Mouse (Mus musculus) liver, embryonic 14.5 days (tissue): Measurements from ENCODE around the gene Men1.

Source experiments
- CTCF ChIP-seq: IDR thresholded peaks from 2 replicates; pipeline ENCODE4 v1.5.1; 2016; ENCODE audit warnings: antibody characterized with exemption, low read depth, control low read depth
- EP300 ChIP-seq: IDR thresholded peaks from 2 replicates; pipeline ENCODE4 v1.6.1; 2016; ENCODE audit warnings: antibody characterized with exemption, low read depth

- TF ChIP-seq CTCF (no peak), EP300 (no peak)
Measured at GRCm38 (mm10) chr19:6381238-6381637, 46.5 kb downstream of the Men1 start.
